Mouse (Mus musculus) E14TG2a.4 (cell line): ENCODE results near the gene Ambra1.

Experiments
- CTCF ChIP-seq: conservative IDR thresholded peaks from 2 replicates; pipeline ENCODE4 v1.5.1; 2014; ENCODE audit warnings: low read length
- NANOG ChIP-seq: IDR thresholded peaks from 2 replicates; pipeline ENCODE4 v1.6.1; 2014; ENCODE audit warnings: borderline replicate concordance, low read length, mixed read lengths

- TF ChIP-seq CTCF, result no peak
- TF ChIP-seq NANOG, result no peak
These were observed 21.6 kb upstream of the Ambra1 start for GRCm38 (mm10) chr2:91708361-91708760.
